Mouse (Mus musculus) ES-E14 (cell line): ENCODE results near the gene Usp33. TPM values are rescaled to one million over a fixed set of nuclear protein-coding genes. Genes with fewer than 3 reads are reported as not detected.

Experiments used
- DNase-seq: peaks from one replicate; pipeline ENCODE4 v3.0.0-alpha.2; 2013; ENCODE audit warnings: low read depth, low spot score
- H3K27ac ChIP-seq: 2 replicates; pipeline ENCODE4 v1.5.1; 2012; ENCODE audit warnings: low read depth, mild to moderate bottlenecking, low read length, moderate library complexity, mixed read lengths; ENCODE audit not compliant: poor library complexity, insufficient read depth, severe bottlenecking
- H3K36me3 ChIP-seq: 2 replicates; pipeline ENCODE4 v1.6.1; 2012; ENCODE audit warnings: mild to moderate bottlenecking, low read length, moderate library complexity, mixed read lengths; ENCODE audit not compliant: control insufficient read depth, poor library complexity, insufficient read depth, severe bottlenecking
- H3K4me1 ChIP-seq, 2 experiments: fragments of 150-350 bp in 1 of 2; sonication (generic) in 1 of 2; 2 replicates each; pipeline ENCODE4 v1.6.1; 2012; ENCODE audit warnings: low read length in 2 of 2, mild to moderate bottlenecking in 1 of 2, mixed read lengths in 1 of 2; ENCODE audit not compliant: control insufficient read depth in 2 of 2, insufficient read depth in 2 of 2, poor library complexity in 1 of 2
- H3K4me3 ChIP-seq, 2 experiments: fragments of 150-350 bp in 1 of 2; sonication (generic) in 1 of 2; 2 replicates each; pipeline ENCODE4 v1.5.1; 2012; ENCODE audit warnings: low read length in 2 of 2, low read depth in 1 of 2, mild to moderate bottlenecking in 1 of 2, mixed read lengths in 1 of 2; ENCODE audit not compliant: insufficient read depth in 1 of 2, poor library complexity in 1 of 2, severe bottlenecking in 1 of 2
- H3K9ac ChIP-seq: 2 replicates; pipeline ENCODE4 v1.6.1; 2012; ENCODE audit warnings: low read depth, mild to moderate bottlenecking, low read length, mixed read lengths; ENCODE audit not compliant: poor library complexity, insufficient read depth, severe bottlenecking
- H3K9me3 ChIP-seq: fragments of 150-350 bp; sonication (generic); 2 replicates; pipeline ENCODE4 v1.6.1; 2012; ENCODE audit warnings: low read depth, mild to moderate bottlenecking, low read length; ENCODE audit not compliant: control insufficient read depth, insufficient read depth
- CHD2 ChIP-seq: IDR thresholded peaks from 2 replicates; pipeline ENCODE4 v1.6.1; 2014; ENCODE audit warnings: mild to moderate bottlenecking, low read depth, low read length, inconsistent platforms
- HCFC1 ChIP-seq: IDR thresholded peaks from 2 replicates; pipeline ENCODE4 v1.6.1; 2012; ENCODE audit warnings: low read length, inconsistent platforms, borderline replicate concordance; ENCODE audit not compliant: insufficient read depth
- MAFK ChIP-seq: IDR thresholded peaks from 2 replicates; pipeline ENCODE4 v1.6.1; 2014; ENCODE audit warnings: mild to moderate bottlenecking, low read depth, low read length, inconsistent platforms; ENCODE audit not compliant: insufficient read depth
- ZC3H11A ChIP-seq: IDR thresholded peaks from 2 replicates; pipeline ENCODE4 v1.6.1; 2012; ENCODE audit warnings: low read depth, mild to moderate bottlenecking, inconsistent platforms, low read length, borderline replicate concordance
- ZNF384 ChIP-seq: IDR thresholded peaks from 2 replicates; pipeline ENCODE4 v1.6.1; 2012; ENCODE audit warnings: low read depth, low read length, inconsistent platforms
- in situ Hi-C, 2 experiments: fragments of 600-800 bp; cut with MboI; formaldehyde crosslinking; loops; one replicate each; pipeline ENCODE4 v1.15.1; 2025; ENCODE audit warnings: low sequenced_read_pairs in 2 of 2, inconsistent platforms in 1 of 2; ENCODE audit not compliant: unreplicated experiment in 2 of 2
- total RNA-seq: library from RNA; depleted of rRNA; stranded (reverse); fragments of 300-350 nt; gene quantifications from 2 replicates; pipeline ENCODE4 v1.2.3, GENCODE M21; 2012

Usp33 gene
- total RNA-seq, 1 experiment, result 49.5 TPM

GRCm38 (mm10) chr3:152348011-152348830, 1.9 kb downstream of the Usp33 start:
- no peak overlapping the region for H3K9ac ChIP-seq
- no peak for DNase-seq
- H3K4me1 ChIP-seq, result peaks cover 0 to 7% of the 10 kb centered on the region in 2 experiments; a peak in 2 of 4 replicates
- H3K36me3 ChIP-seq, result 0 out of 2 replicates have a peak, but pooled peaks cover 2% of the 10 kb centered on the region
- TF ChIP-seq CHD2 (no peak), HCFC1 (no peak), ZC3H11A (no peak), ZNF384 (no peak), MAFK (no peak)
- H3K27ac ChIP-seq, result no peak overlapping the region
- H3K9me3 ChIP-seq, result no peaks in the 10 kb centered on the region
- H3K4me3 ChIP-seq, result no peak overlapping the region
- in situ Hi-C loops, result no loop called here

- no peak for DNase-seq
- Histone ChIP-seq H3K4me1 (peaks cover 0 to 7% of the 10 kb centered on the region in 2 experiments; a peak in 2 of 4 replicates), H3K9ac (no peak overlapping the region), H3K36me3 (0 out of 2 replicates have a peak, but pooled peaks cover 2% of the 10 kb centered on the region), H3K9me3 (no peaks in the 10 kb centered on the region), H3K27ac (no peak overlapping the region), H3K4me3 (no peak overlapping the region)
- no peak for TF ChIP-seq HCFC1
- in situ Hi-C loops, result no loop called here
These were observed 4.2 kb downstream of the Usp33 start for GRCm38 (mm10) chr3:152350431-152350830.

- TF ChIP-seq HCFC1 (no peak), MAFK (no peak), CHD2 (no peak), ZC3H11A (no peak)
- Histone ChIP-seq H3K9me3 (no peaks in the 10 kb centered on the region), H3K9ac (no peak overlapping the region), H3K27ac (no peak overlapping the region), H3K4me1 (peaks cover 0 to 9% of the 10 kb centered on the region in 2 experiments; a peak in 2 of 4 replicates), H3K4me3 (no peak overlapping the region), H3K36me3 (0 out of 2 replicates have a peak, but pooled peaks cover 2% of the 10 kb centered on the region)
- in situ Hi-C loops, result no loop called here
- no peak for DNase-seq
These were observed 4.7 kb downstream of the Usp33 start for GRCm38 (mm10) chr3:152350966-152351365.

- peaks cover 0 to 11% of the 10 kb centered on the region in 2 experiments; a peak in 2 of 4 replicates for H3K4me1 ChIP-seq
- H3K27ac ChIP-seq, result no peak overlapping the region
- H3K9me3 ChIP-seq, result no peaks in the 10 kb centered on the region
- H3K4me3 ChIP-seq, result no peak overlapping the region
- no peak for TF ChIP-seq CHD2
- no peak for TF ChIP-seq MAFK
- TF ChIP-seq ZC3H11A, result no peak
- TF ChIP-seq ZNF384, result no peak
- TF ChIP-seq HCFC1, result no peak
- in situ Hi-C loops, result no loop called here
- no peak for DNase-seq
- H3K36me3 ChIP-seq, result 0 out of 2 replicates have a peak, but pooled peaks cover 4% of the 10 kb centered on the region
- H3K9ac ChIP-seq, result no peak overlapping the region; the same call in 1 of the 2 replicates
These were observed 6.0 kb downstream of the Usp33 start for GRCm38 (mm10) chr3:152352289-152352688.
